Mouse (Mus musculus) ovary, postnatal 36 days (tissue): ENCODE results near the gene Hnrnpab.
A peak's percentile ranks its signal among the peaks of the same experiment; 100 is the strongest.
"Not testable (repeated sequence)": the region's sequence is repeated elsewhere in the genome, so short reads cannot be mapped to it uniquely, and the experiment has no call there.

Experiments
- DNase-seq: peaks from one replicate; pipeline ENCODE4 v3.0.0; 2022; ENCODE audit warnings: low spot score, mixed read lengths

Hnrnpab gene

DNA sequence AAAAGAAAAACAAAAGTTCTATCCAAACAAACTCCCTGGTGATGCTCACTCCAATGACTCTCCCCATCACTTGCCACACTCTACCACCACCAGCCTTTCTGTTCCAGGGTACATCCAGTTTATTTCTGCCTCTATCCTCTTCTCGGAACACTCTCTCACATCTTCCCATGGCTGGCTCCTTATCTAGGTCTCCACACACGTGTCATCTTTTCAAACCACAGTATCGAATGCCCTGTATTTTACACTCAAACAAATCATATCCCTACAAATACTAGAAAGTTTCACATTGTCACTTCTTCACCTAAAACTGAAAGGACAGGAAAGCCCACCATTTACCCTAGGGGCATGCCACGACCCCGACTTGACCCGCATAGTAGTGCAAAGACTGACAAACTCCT, 28.5 kb upstream of the Hnrnpab start:
- no peak for DNase-seq

DNA sequence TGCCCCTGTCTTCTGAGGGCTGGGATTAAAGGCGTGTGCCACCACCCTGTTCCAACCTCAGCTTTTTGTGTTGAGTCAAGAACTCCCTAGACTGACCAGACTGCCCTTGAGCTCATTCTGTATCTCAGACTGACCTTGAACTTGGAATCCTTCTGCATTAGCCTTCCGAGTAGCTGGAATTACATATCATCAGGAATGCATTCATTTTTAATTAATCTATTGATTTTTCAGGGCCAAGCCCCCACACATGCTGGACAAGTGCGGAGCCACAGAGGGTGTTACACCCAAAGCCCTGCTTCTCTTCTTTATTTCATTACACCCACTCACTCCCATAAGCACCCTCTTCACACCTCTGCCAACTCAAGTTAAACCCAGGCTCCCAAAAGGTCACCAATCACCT, 27.1 kb upstream of the Hnrnpab start:
- no peak for DNase-seq

DNA sequence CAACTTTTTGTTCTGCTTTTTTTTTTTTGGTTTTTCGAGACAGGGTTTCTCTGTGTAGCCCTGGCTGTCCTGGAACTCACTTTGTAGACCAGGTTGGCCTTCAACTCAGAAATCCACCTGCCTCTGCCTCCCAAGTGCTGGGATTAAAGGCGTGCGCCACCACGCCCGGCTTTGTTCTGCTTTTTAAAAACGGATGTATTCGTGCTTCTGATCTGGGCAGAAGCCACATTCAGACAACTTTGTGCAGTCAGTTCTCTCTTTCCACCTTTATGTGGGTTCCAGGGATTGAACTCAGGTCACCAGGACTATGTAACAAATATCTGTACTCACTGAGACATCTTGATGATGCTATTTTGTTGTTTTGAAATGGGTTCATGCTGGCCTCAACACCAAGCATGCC, 26.6 kb upstream of the Hnrnpab start:
- not testable (repeated sequence) for DNase-seq

DNA sequence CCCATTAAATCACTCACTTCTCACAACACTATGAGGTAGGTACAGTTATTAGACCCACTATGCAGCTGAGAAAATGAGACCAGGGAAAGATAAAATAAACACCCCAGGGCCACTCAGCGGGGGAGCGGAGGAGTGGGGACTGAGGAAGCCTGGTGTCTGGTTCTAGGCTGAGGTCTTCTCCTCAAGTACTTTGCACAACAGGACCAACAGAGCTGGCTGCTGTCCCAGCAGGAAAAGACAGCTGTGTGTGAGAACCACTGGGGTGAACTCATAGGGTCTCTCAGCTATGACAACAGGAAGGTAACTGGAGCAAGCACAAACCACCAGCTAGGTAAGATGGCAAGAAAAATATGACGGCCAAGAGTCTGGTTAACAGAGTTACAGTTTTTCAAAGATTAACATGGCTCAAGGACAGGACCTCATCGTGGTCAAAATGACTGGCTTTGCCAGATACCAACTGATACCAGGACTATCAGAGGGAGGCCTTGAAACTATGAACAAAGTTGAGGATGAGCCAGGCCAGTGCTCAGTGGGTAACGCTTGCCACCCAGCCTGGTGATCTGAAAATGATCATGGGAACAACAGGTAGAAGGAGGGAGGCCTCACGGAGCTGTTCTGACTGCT, 25.6 kb upstream of the Hnrnpab start:
- no peak for DNase-seq

GRCm38 (mm10) chr11:51629651-51630314, 23.1 kb upstream of the Hnrnpab start:
- DNase-seq = no peak

- DNase-seq = no peak
These were observed 21.3 kb upstream of the Hnrnpab start for GRCm38 (mm10) chr11:51627907-51628306.

DNA sequence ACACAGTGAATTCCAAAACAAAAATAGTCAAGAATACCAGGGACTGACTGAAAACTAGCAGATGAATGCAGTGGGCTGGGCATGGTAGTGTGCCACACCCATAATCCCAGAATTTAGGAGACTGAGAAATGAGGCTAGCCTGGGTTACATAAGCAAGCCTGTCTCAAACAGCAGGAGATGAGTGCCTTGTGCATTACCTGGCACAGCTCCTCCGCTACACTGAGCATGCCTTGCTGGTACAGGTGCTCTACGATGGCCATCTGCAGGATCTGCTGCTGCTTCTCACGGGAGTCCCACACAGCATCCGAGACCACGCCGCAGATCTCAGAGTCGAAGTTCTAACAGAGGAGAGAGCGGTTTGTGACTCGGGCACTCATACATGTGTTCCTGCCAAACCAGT, 20.8 kb upstream of the Hnrnpab start:
- DNase-seq = no peak

DNA sequence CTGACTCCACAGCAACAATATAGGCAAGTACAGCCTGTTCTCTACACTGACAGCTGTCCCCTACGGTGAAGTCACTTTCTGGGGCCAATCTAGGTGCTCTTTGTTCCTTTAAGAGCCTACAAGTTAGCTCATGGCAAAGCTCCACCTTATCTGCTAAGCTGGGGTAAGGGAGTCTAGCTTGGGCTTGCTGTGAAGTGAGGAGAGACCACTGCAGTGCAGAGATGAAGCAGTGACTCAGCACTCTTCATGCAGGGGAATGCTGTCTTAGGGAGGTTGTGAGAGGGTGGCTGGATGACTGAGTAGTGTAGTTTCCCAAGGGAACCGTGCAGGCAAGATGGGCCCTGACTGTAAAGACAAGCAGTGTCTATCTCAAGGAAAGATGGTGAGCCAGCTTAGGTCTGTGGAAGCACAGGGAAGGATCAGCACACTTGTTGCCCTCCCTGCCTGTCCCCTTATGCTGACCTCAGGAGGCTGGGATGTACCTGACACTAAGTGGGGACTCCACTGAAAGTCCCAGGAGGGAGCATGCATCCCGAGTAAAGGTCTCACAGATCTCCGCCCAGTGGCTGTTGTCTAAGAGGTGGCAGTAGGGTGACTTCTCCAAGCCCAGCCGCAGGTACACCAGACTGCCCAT, 18.7 kb upstream of the Hnrnpab start:
- DNase-seq = no peak

DNA sequence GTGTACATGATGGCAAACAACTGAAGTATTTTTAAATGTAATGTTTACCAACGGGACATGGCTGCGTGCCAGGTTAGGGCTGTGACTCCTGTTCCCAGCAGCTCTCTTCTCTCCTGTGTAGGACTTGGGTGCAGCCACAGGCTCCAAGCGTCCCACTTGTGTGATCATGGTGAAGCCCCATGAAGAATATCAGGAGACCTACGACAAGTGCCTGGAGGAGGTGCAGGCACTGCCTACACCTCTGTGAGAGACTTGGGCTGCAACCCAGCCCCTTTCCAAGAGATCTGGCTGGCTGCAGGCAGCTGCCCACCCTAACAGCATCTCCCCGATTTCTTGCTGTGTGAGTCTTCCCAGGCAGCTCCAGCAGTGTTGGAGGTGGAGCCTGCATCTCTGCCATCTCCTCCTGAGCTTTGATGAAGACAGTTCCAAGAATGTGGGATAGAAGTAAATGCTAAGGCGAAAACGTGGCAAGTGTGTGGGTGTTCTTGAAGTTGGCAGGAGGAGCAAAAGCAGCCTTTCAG, 16.4 kb upstream of the Hnrnpab start:
- no peak for DNase-seq

GRCm38 (mm10) chr11:51621776-51622175, 15.1 kb upstream of the Hnrnpab start:
- DNase-seq = no peak

DNA sequence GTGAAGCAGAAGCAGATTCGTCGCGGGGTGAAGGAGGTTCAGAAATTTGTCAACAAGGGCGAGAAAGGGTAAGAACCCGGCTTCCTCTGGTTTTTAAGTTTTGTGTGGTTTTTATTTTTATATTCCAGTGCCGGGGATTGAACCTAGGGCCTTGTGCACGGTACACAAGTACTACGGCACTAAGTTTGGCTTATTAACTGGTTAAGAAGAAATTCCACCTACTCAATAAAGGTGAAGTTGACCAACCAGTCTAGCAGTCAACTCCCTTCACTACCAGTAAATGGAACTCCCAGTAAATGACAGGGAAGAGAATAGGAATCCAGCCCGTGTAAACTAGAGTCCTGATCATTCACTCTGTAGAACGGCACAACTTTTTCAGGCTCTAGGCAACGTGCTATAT, 13.4 kb upstream of the Hnrnpab start:
- no peak for DNase-seq

DNA sequence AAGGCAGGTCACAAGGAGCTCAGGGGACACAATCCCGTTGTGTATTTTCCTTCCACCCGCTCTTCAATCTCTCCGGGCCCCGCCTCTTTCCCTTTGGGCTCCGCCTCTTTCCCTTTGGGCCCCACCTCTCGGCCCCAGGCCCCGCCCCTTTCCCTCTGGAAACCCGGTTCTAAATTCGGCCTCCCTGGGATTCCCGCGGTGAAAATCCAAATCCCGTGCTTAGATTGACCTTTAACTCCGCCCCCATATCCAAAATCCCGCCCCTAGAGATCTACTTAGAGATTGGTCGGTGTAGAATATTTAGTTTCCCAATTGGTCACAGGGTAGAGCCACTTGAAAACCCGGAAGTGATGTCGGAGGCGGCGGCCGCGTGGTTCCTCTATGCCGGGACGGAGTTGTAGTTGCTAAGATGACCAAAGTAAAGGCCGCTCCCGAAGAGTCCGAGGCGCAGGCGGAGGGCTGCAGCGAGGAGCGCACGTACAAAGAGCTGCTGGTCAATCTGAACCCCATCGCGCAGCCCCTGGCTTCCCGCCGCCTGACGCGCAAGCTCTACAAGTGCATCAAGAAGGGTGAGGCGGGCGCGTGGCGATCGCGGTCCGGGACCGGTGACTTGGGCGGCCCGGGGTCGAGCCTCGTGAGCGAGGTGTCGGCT, 12.9 kb upstream of the Hnrnpab start, which contains the start of gene Nhp2:
Gene Nhp2, plus strand, starts transcription at position 327 of the 652 bp plus-strand sequence.
- DNase-seq = peak; percentile 90

DNA sequence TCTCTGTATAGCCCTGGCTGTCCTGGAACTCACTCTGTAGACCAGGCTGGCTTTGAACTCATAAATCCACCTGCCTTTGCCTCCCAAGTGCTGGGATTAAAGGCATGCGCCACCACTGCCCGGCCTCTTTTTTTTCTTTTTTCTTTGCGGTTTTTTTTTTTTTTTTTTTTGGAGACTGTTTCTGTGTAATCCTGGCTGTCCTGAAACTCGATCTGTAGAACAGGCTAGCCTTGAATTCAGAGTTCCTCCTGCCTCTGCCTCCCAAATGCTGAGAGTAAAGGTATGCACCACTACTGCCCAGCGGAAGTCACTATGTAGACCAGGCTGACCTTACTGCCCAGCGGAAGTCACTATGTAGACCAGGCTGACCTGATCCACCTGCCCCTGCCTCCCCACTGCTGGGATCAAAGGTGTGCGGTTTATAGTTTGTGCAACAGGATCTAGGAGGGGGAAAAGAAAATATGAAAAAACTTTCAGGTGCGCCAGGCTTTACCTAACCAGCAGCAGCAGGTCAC, 12.3 kb upstream of the Hnrnpab start:
- DNase-seq = no peak

- DNase-seq = no peak
These were observed 11.0 kb upstream of the Hnrnpab start for GRCm38 (mm10) chr11:51617693-51618092.

DNA sequence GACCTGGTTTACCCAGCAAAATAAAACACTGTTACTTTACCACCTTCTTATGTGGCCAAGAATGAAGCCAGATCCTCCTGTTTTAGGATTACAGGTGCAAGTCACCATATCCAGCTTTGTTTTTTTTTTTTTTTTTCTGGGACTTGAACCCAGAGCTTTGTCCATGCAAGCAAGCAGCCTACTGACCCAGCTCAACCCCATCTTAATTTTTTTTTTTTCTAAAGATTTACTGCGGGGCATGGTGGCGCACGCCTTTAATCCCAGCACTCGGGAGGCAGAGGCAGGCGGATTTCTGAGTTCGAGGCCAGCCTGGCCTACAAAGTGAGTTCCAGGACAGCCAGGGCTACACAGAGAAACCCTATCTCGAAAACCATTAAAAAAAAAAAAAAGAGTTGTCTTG, 9.5 kb upstream of the Hnrnpab start:
- not testable (repeated sequence) for DNase-seq

DNA sequence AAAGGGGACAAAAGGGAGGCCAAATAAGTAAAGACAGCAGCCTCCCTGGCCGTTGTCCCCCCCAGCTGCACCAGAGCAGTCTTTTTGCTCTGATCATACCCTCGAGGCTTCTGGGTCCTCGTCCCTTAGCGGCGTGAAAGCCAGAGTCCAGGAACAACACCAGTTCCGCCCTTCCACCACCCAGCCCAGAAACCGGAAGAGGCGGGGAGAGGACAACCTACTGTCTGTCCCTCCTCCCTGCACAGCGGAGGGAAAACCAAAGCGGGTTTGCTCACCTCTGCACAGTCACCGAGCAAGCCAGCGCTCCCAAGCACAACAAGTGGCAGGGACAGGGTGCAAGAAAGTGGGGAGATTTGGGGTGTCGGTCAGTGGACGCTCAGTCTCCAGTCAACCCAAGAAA, 9.0 kb upstream of the Hnrnpab start:
- DNase-seq = peak; percentile 75

GRCm38 (mm10) chr11:51615129-51615528, 8.5 kb upstream of the Hnrnpab start:
- DNase-seq = no peak

- no peak for DNase-seq
These were observed 7.6 kb upstream of the Hnrnpab start for GRCm38 (mm10) chr11:51614256-51614655.

DNA sequence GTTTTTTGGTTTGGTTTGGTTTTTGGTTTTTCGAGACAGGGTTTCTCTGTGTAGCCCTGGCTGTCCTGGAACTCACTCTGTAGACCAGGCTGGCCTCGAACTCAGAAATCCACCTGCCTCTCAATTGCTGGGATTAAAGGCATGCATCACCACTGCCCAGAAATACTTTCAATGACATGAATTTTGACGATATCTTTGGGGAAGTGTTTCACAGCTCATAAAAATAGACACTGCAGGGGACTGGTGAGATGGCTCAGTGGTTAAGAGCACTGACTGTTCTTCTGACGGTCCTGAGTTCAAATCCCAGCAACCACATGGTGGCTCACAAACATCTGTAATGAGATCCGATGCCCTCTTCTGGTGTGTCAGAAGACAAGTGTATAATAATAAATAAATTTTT, 3.3 kb upstream of the Hnrnpab start:
- not testable (repeated sequence) for DNase-seq

DNA sequence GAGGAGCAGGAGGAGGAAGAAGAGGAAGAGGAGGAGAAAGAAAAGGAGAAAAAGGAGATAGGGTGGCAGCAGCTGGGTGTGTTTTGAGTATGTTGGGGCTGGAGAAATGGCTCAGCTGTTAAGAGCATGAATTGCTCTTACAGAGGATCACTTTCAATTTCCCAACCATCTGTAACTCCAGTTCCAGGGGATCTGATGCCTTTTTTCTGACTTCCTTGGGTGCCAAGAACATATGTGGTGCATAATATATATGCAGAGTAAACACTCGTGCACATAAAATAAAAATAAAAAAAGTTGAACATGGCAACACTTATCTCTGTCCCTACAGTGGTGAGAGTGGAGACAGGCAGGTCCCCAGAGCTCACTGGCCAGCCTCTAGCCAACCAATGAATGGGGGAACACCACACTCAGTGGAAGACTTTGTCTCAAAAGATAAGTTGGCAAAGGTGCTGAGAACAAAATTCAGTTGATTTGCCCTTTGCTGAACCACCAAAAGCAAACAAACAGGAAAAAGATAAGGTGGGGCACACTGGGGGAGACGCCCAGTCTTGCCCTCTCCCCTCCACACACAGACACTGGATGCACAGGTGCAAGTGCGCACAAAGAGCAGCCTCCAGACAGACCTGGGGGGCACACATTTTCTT, 2.7 kb upstream of the Hnrnpab start:
- no peak for DNase-seq

- DNase-seq = no peak
These were observed 570 bp upstream of the Hnrnpab start for GRCm38 (mm10) chr11:51607096-51607738.
